Mouse (Mus musculus): ENCODE data around the gene Abraxas1.

- TF ChIP-seq POLR2A (IDR thresholded peaks at IDR 0.05; ENCODE audit: insufficient read depth, low read depth, low read length) = no peak
- no peak for TF ChIP-seq CTCF (IDR thresholded peaks at IDR 0.05; ENCODE audit: insufficient read depth, low read depth, low read length)
Measured at GRCm38 (mm10) chr5:100822826-100823225, 2.1 kb upstream of the Abraxas1 start.

Data from olfactory bulb, adult 2 months (tissue).